Mouse (Mus musculus) liver, postnatal 0 days (tissue): ENCODE data around the gene Sult1a1. TPM values are rescaled to one million over a fixed set of nuclear protein-coding genes. Genes with fewer than 3 reads are reported as not detected.

Experiments
- ATAC-seq: fragments of 200-750 bp; cut with Nextera tagmentation; 2 replicates; pipeline ENCODE4 v1.8.0; 2017; ENCODE audit warnings: mild to moderate bottlenecking, moderate library complexity
- DNase-seq: peaks from one replicate; pipeline ENCODE4 v3.0.0-alpha.2; 2016
- H3K27ac ChIP-seq: fragments of 300-500 bp; sonication (generic); 2 replicates; pipeline ENCODE4 v1.5.1; 2014; ENCODE audit warnings: antibody characterized with exemption, moderate library complexity, mild to moderate bottlenecking, low read depth
- H3K27me3 ChIP-seq: fragments of 300-500 bp; sonication (generic); 2 replicates; pipeline ENCODE4 v1.6.1; 2014; ENCODE audit warnings: low read length, control low read depth, mixed read lengths; ENCODE audit not compliant: insufficient read depth
- H3K36me3 ChIP-seq: fragments of 300-500 bp; sonication (generic); replicated peaks from 2 replicates; pipeline ENCODE4 v1.6.1; 2014; ENCODE audit warnings: mild to moderate bottlenecking, control low read depth, low read length, moderate library complexity, mixed read lengths; ENCODE audit not compliant: insufficient read depth
- H3K4me1 ChIP-seq: fragments of 300-500 bp; sonication (generic); 2 replicates; pipeline ENCODE4 v1.6.1; 2014; ENCODE audit warnings: antibody characterized with exemption, mild to moderate bottlenecking, control low read depth; ENCODE audit not compliant: insufficient read depth
- H3K4me2 ChIP-seq: fragments of 300-500 bp; sonication (generic); 2 replicates; pipeline ENCODE4 v1.6.1; 2014; ENCODE audit warnings: low read depth, mild to moderate bottlenecking, low read length, moderate library complexity, mixed read lengths
- H3K4me3 ChIP-seq: fragments of 300-500 bp; sonication (generic); 2 replicates; pipeline ENCODE4 v1.5.1; 2014; ENCODE audit warnings: low read depth, low read length
- H3K9ac ChIP-seq: fragments of 300-500 bp; sonication (generic); replicated peaks from 2 replicates; pipeline ENCODE4 v1.6.1; 2014; ENCODE audit warnings: mild to moderate bottlenecking, moderate library complexity
- H3K9me3 ChIP-seq: fragments of 300-500 bp; sonication (generic); 2 replicates; pipeline ENCODE4 v1.6.1; 2016; ENCODE audit warnings: mild to moderate bottlenecking, control low read depth, low read length, mixed read lengths
- CTCF ChIP-seq: sonication (generic); IDR thresholded peaks from 2 replicates; pipeline ENCODE4 v1.5.1; 2016; ENCODE audit warnings: antibody characterized with exemption, low read depth
- EP300 ChIP-seq: IDR thresholded peaks from 2 replicates; pipeline ENCODE4 v1.6.1; 2016; ENCODE audit warnings: antibody characterized with exemption, low read depth, mild to moderate bottlenecking
- WGBS: fragments of 180-500 bp; shearing (Covaris S2); extraction: QIAGEN DNeasy Blood & Tissue Kit; methylation state at CpG from one replicate; pipeline ENCODE4 v1.1.7; 2014; ENCODE audit not compliant: insufficient replicate concordance; 5-methylcytosine and 5-hydroxymethylcytosine counted together
- polyA plus RNA-seq: library from polyadenylated mRNA; unstranded; fragments of >200 nt; fragmentation: Nextera tagmentation; extraction: Ambion mirVana; gene quantifications from 2 replicates; pipeline ENCODE4 v1.2.1, GENCODE M21; 2015

The Sult1a1 gene
- polyA plus RNA-seq, 1 experiment from 2014 or later = 221 TPM

- WGBS = 82% methylated on average over 8 of the region's 8 CpGs
- Histone ChIP-seq H3K27ac (peak overlapping the region; percentile 91), H3K4me2 (peak overlapping the region; percentile 56), H3K4me1 (peaks cover 24% of the 10 kb centered on the region), H3K9ac (peak overlapping the region; percentile 54), H3K36me3 (peaks cover 28% of the 10 kb centered on the region), H3K9me3 (no peaks in the 10 kb centered on the region), H3K27me3 (no peaks in the 10 kb centered on the region), H3K4me3 (peak overlapping the region; percentile 37)
- ATAC-seq (no peak), DNase-seq (peak; percentile 15)
- TF ChIP-seq EP300 (no peak), CTCF (no peak)
Observed at GRCm38 (mm10) chr7:126675104-126675503, 1.1 kb downstream of the Sult1a1 start.

- Histone ChIP-seq H3K9ac (no peak overlapping the region), H3K4me2 (no peak overlapping the region), H3K27ac (no peak overlapping the region), H3K9me3 (no peaks in the 10 kb centered on the region), H3K36me3 (peaks cover 32% of the 10 kb centered on the region), H3K4me1 (peaks cover 31% of the 10 kb centered on the region), H3K4me3 (no peak overlapping the region), H3K27me3 (no peaks in the 10 kb centered on the region)
- ATAC-seq (no peak), DNase-seq (no peak)
- 86% methylated on average over 9 of the region's 9 CpGs for WGBS
- TF ChIP-seq EP300 (no peak), CTCF (no peak)
Observed at GRCm38 (mm10) chr7:126672111-126672510, 4.1 kb downstream of the Sult1a1 start.

DNA sequence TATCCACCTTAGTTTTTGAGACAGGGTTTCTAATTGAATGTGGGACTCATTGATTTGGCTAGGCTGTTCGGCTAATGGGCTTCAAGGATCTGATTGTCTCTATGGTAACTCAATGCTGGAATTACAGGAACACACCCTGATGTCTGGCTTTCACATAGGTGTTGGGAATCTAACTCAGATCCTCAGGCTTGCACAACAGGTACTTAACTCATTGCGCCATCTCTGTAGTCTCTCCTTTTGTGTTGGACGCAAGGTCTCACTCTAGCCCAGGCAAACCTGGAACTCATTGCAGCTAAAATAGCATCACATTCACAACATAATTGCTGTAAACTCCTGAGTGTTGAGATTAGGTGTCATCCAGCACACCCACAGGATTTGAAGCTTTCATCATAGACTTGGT, 6.1 kb downstream of the Sult1a1 start:
- H3K9me3 ChIP-seq = no peaks in the 10 kb centered on the region
- H3K4me2 ChIP-seq = no peak overlapping the region
- 71% methylated on average over 3 of the region's 3 CpGs for WGBS
- TF ChIP-seq EP300 = no peak
- no peak for TF ChIP-seq CTCF
- ATAC-seq = peak; percentile 32; the same call in 1 of the 2 replicates
- peaks cover 21% of the 10 kb centered on the region for H3K4me1 ChIP-seq
- H3K9ac ChIP-seq = no peak overlapping the region
- DNase-seq = no peak
- H3K27me3 ChIP-seq = no peaks in the 10 kb centered on the region
- H3K4me3 ChIP-seq = no peak overlapping the region
- H3K36me3 ChIP-seq = peaks cover 36% of the 10 kb centered on the region
- peak overlapping the region; percentile 36; the same call in 1 of the 2 replicates for H3K27ac ChIP-seq

GRCm38 (mm10) chr7:126668452-126668851, 7.8 kb downstream of the Sult1a1 start:
- no peaks in the 10 kb centered on the region for H3K9me3 ChIP-seq
- no peak for DNase-seq
- peaks cover 39% of the 10 kb centered on the region for H3K36me3 ChIP-seq
- peak overlapping the region; percentile 58 for H3K27ac ChIP-seq
- no peak overlapping the region for H3K4me2 ChIP-seq
- 50% methylated on average over 5 of the region's 5 CpGs for WGBS
- peaks cover 16% of the 10 kb centered on the region for H3K4me1 ChIP-seq
- no peaks in the 10 kb centered on the region for H3K27me3 ChIP-seq
- TF ChIP-seq EP300 = no peak
- TF ChIP-seq CTCF = no peak
- H3K4me3 ChIP-seq = no peak overlapping the region
- no peak overlapping the region for H3K9ac ChIP-seq
- no peak for ATAC-seq

DNA sequence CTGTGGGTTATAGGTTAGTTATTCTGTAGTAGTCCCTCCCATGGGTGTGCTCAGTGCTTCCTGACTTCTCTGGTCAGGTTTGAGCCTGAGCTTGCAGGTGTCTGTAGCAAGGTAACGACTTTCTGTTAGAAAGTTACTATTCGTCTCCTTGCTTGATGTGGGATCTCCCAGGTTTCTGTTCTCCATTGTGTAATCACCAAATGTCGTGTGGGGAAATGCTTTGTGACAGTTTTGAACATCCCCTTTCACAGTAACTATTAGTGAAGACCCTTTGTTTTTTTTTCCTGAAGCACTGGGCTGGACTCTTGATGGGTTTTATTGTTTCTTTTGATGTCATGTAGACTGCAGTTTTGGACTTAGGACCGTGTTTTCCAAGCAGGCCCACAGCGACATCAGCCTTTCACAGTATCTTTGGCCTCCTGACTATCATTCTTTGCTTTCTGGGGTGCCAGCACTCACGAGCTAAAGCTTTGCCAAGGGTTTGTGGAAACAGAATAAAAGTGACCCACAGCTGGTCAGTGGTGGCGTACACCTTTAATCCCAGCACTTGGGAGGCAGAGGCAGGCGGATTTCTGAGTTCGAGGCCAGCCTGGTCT, 8.6 kb downstream of the Sult1a1 start:
- no peak overlapping the region for H3K4me3 ChIP-seq
- no peak overlapping the region for H3K9ac ChIP-seq
- ATAC-seq = no peak
- no peak for TF ChIP-seq CTCF
- no peak for TF ChIP-seq EP300
- peaks cover 16% of the 10 kb centered on the region for H3K4me1 ChIP-seq
- H3K36me3 ChIP-seq = peaks cover 34% of the 10 kb centered on the region
- H3K27me3 ChIP-seq = no peaks in the 10 kb centered on the region
- peak overlapping the region; percentile 58 for H3K27ac ChIP-seq
- 64% methylated on average over 9 of the region's 9 CpGs for WGBS
- no peak for DNase-seq
- no peaks in the 10 kb centered on the region for H3K9me3 ChIP-seq
- no peak overlapping the region for H3K4me2 ChIP-seq

DNA sequence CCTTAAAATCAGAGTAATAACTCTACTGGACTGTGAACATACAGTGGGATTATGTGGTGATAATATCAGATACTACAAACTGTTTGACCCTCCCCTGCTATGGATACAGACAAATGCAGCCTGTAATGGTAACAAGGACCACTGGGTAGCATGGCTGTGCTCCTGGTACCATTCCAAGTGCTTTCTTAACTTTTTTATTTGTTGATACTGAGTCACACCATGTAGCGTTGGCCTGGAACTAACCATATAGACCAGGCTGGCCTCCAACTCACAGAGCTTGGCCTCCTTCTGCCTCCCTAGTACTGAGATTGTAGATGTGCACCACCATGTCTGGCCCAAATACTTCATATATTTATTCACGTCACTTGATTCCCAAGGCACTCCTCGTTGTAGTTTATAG, 11.0 kb downstream of the Sult1a1 start:
- DNase-seq (no peak), ATAC-seq (no peak)
- Histone ChIP-seq H3K4me1 (peaks cover 11% of the 10 kb centered on the region), H3K27ac (no peak overlapping the region), H3K4me3 (no peak overlapping the region), H3K36me3 (peaks cover 19% of the 10 kb centered on the region), H3K9ac (no peak overlapping the region), H3K9me3 (no peaks in the 10 kb centered on the region), H3K4me2 (no peak overlapping the region), H3K27me3 (no peaks in the 10 kb centered on the region)
- 83% methylated on average over 3 of the region's 3 CpGs for WGBS
- no peak for TF ChIP-seq CTCF
- no peak for TF ChIP-seq EP300
